Mouse (Mus musculus) neural tube, embryonic 15.5 days (tissue): ENCODE data around the gene Rnf11. TPM values are rescaled to one million over a fixed set of nuclear protein-coding genes. Genes with fewer than 3 reads are reported as not detected.

Experiments used
- ATAC-seq: fragments of 200-750 bp; cut with Nextera tagmentation; 2 replicates; pipeline ENCODE4 v1.8.0; 2017; ENCODE audit warnings: mild to moderate bottlenecking, moderate TSS enrichment, moderate library complexity; ENCODE audit not compliant: low FRiP score
- H3K27ac ChIP-seq: fragments of 300-500 bp; sonication (generic); replicated peaks from 2 replicates; pipeline ENCODE4 v1.5.1; 2015; ENCODE audit warnings: mild to moderate bottlenecking, inconsistent platforms
- H3K27me3 ChIP-seq: fragments of 300-500 bp; sonication (generic); replicated peaks from 2 replicates; pipeline ENCODE4 v1.6.1; 2015; ENCODE audit warnings: inconsistent platforms
- H3K36me3 ChIP-seq: fragments of 300-500 bp; sonication (generic); 2 replicates; pipeline ENCODE4 v1.6.1; 2015; ENCODE audit warnings: inconsistent platforms
- H3K4me1 ChIP-seq: fragments of 300-500 bp; sonication (generic); 2 replicates; pipeline ENCODE4 v1.6.1; 2015; ENCODE audit warnings: inconsistent platforms
- H3K4me2 ChIP-seq: fragments of 300-500 bp; sonication (generic); 2 replicates; pipeline ENCODE4 v1.6.1; 2015; ENCODE audit warnings: inconsistent platforms, mild to moderate bottlenecking, moderate library complexity
- H3K4me3 ChIP-seq: fragments of 300-500 bp; sonication (generic); replicated peaks from 2 replicates; pipeline ENCODE4 v1.5.1; 2015; ENCODE audit warnings: mild to moderate bottlenecking, inconsistent platforms
- H3K9ac ChIP-seq: fragments of 300-500 bp; sonication (generic); replicated peaks from 2 replicates; pipeline ENCODE4 v1.6.1; 2015; ENCODE audit warnings: mild to moderate bottlenecking, inconsistent platforms
- H3K9me3 ChIP-seq: fragments of 300-500 bp; sonication (generic); replicated peaks from 2 replicates; pipeline ENCODE4 v1.6.1; 2016; ENCODE audit warnings: inconsistent platforms
- WGBS: fragments of 180-500 bp; shearing (Covaris S2); methylation state at CpG from one replicate; pipeline ENCODE4 v1.1.7; 2015; ENCODE audit warnings: mixed read lengths; 5-methylcytosine and 5-hydroxymethylcytosine counted together
- polyA plus RNA-seq: library from polyadenylated mRNA; unstranded; fragments of >200 nt; fragmentation: Nextera tagmentation; extraction: Ambion mirVana; gene quantifications from 2 replicates; pipeline ENCODE4 v1.2.1, GENCODE M21; 2015

Gene Rnf11
- polyA plus RNA-seq, 1 experiment from 2014 or later, result 67.8 TPM

DNA sequence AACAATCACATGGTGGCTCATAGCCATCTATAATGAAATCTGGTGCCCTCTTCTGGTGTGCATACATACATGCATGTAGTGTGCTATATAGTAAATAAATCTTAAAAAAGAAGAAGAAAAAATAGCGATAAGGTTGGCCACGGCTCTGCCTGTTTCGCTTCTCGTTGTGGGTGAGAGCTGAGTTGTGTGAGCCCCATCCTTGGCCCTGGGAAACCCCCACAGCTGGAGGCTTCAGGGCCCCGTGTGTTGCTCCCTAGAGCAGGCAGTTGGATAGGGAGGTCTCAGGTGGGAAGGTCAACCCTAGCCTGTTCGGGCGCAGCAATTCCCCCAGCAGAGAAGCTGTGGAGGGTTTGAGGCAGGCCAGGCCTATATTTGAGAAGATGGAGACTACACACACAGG lies 54.3 kb downstream of the Rnf11 start:
- WGBS, result 91% methylated on average over 7 of the region's 7 CpGs
- H3K27ac ChIP-seq, result no peak overlapping the region
- no peaks in the 10 kb centered on the region for H3K27me3 ChIP-seq
- no peak for ATAC-seq
- no peak overlapping the region for H3K4me3 ChIP-seq
- no peak overlapping the region for H3K9ac ChIP-seq
- H3K4me1 ChIP-seq, result peaks cover 5% of the 10 kb centered on the region; the same call in 1 of the 2 replicates
- H3K36me3 ChIP-seq, result no peaks in the 10 kb centered on the region
- H3K9me3 ChIP-seq, result no peaks in the 10 kb centered on the region
- no peak overlapping the region for H3K4me2 ChIP-seq

- WGBS, result 75% methylated on average over 1 of the region's 1 CpGs
- ATAC-seq, result no peak
Measured at GRCm38 (mm10) chr4:109427058-109427457, 57.5 kb downstream of the Rnf11 start.

DNA sequence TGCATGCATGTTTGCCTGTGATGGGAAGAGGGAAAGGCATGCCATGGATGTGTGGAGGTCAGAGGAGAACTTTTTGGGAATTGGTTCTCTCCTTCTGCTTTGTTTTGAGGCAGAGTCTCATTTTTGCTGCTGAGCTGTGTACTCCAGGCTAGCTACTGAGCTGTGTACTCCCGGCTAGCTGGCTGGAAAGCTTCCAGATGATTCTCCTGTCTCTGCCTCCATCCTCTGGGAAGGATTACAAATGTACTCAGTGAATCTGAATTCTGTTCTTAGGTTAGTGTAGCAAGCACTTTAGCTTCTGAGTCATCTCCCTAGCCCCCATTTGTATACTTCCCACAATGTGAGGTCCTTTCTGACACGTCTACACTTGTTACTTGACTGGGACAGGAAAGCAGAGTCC lies 61.1 kb downstream of the Rnf11 start:
- Histone ChIP-seq H3K4me1 (no peaks in the 10 kb centered on the region), H3K4me3 (no peak overlapping the region), H3K9me3 (no peaks in the 10 kb centered on the region), H3K4me2 (no peak overlapping the region), H3K9ac (no peak overlapping the region), H3K36me3 (no peaks in the 10 kb centered on the region), H3K27me3 (no peaks in the 10 kb centered on the region), H3K27ac (no peak overlapping the region)
- no peak for ATAC-seq
- 84% methylated on average over 2 of the region's 2 CpGs for WGBS

More at GRCm38 (mm10) chr4:109427058-109427457, 57.5 kb downstream of the Rnf11 start:
- H3K4me3 ChIP-seq, result no peak overlapping the region
- H3K36me3 ChIP-seq, result no peaks in the 10 kb centered on the region
- no peaks in the 10 kb centered on the region for H3K27me3 ChIP-seq
- H3K4me2 ChIP-seq, result no peak overlapping the region
- H3K27ac ChIP-seq, result no peak overlapping the region
- H3K9ac ChIP-seq, result no peak overlapping the region
- H3K4me1 ChIP-seq, result no peaks in the 10 kb centered on the region
- no peaks in the 10 kb centered on the region for H3K9me3 ChIP-seq

GRCm38 (mm10) chr4:109422436-109422835 lies 62.1 kb downstream of the Rnf11 start:
- H3K4me1 ChIP-seq, result no peaks in the 10 kb centered on the region
- ATAC-seq, result no peak
- H3K36me3 ChIP-seq, result no peaks in the 10 kb centered on the region
- H3K4me3 ChIP-seq, result no peak overlapping the region
- 83% methylated on average over 6 of the region's 6 CpGs for WGBS
- H3K27ac ChIP-seq, result no peak overlapping the region
- no peak overlapping the region for H3K9ac ChIP-seq
- no peak overlapping the region for H3K4me2 ChIP-seq
- H3K9me3 ChIP-seq, result no peaks in the 10 kb centered on the region
- no peaks in the 10 kb centered on the region for H3K27me3 ChIP-seq

DNA sequence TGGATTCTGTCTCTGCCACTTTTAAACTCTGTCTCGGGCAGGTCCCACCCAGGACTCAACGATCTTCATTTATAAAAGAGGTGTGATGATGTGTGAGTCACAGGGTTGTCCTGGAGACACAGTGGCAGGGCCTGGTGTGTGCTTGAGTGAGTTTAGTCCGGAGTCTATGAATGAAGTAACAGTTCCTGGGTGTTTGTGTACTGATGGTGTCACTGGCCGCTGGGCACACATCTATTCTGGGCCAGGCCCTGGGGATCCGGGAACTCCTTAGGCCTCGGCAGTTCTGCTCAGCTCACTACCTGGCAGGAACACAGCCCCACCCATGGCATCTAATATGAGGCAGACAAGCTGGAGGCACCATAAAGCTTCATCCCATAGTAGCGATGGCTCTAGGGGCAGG lies 62.9 kb downstream of the Rnf11 start:
- Histone ChIP-seq H3K9ac (no peak overlapping the region), H3K36me3 (no peaks in the 10 kb centered on the region), H3K4me1 (no peaks in the 10 kb centered on the region), H3K27me3 (no peaks in the 10 kb centered on the region), H3K4me2 (no peak overlapping the region), H3K4me3 (no peak overlapping the region), H3K27ac (no peak overlapping the region), H3K9me3 (no peaks in the 10 kb centered on the region)
- WGBS, result 86% methylated on average over 7 of the region's 7 CpGs
- no peak for ATAC-seq

DNA sequence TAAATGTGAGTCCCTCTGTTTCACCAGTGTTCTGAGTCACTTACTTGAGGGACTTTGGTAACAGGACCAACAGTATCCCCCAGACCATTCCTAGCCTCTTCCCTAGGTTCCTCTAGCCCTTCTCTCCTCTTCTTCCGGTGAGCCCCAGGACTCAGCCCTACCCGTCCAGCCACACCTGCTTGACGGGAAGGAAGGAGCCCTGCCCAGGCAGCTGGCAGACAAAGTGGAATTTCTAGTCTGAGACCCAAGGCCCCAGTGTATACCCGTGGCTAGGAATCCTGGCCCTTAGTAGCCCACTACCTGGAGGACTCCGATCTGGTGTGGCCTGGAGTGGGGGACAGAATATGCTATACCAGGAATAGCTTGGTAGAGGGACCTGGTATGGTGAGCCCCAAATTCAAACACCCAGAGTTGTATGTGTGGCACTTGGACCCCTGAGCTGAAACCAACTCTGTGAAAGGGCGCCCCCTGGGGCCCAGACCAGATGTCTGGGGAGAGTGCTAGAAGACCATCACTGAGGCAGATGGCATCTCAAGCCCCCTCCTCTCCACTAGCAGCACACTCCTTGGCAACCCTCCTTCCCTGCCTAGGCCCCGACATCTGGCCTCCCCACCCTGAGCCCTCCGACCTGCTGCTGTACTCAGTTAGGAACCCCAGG lies 64.3 kb downstream of the Rnf11 start:
- no peak for ATAC-seq
- H3K4me1 ChIP-seq, result no peaks in the 10 kb centered on the region
- H3K36me3 ChIP-seq, result no peaks in the 10 kb centered on the region
- H3K9me3 ChIP-seq, result no peaks in the 10 kb centered on the region
- WGBS, result 81% methylated on average over 8 of the region's 8 CpGs
- no peak overlapping the region for H3K27ac ChIP-seq
- H3K4me3 ChIP-seq, result no peak overlapping the region
- H3K27me3 ChIP-seq, result no peaks in the 10 kb centered on the region
- H3K9ac ChIP-seq, result no peak overlapping the region
- H3K4me2 ChIP-seq, result no peak overlapping the region

DNA sequence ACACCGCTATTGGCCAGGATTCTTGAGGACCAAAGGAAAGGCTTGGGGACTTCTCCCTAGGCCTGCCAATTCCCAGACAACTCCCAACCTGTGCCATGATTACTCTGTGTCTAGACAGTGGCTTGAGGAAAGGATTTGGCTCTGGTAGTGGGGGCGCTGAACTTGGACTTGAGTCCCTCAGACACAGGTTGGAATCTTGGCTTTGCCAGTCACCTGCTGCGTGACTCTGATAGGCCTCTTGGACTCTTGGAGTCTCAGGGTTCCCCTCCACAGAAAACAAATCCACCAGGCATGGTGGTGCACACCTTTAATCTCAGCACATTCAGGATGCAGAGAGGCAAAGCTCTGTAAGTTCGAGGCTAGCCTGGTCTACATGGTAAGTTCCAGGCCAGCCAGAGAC lies 65.0 kb downstream of the Rnf11 start:
- no peak overlapping the region for H3K9ac ChIP-seq
- H3K4me3 ChIP-seq, result no peak overlapping the region
- ATAC-seq, result no peak
- no peaks in the 10 kb centered on the region for H3K36me3 ChIP-seq
- no peaks in the 10 kb centered on the region for H3K4me1 ChIP-seq
- H3K27me3 ChIP-seq, result no peaks in the 10 kb centered on the region
- no peak overlapping the region for H3K27ac ChIP-seq
- no peaks in the 10 kb centered on the region for H3K9me3 ChIP-seq
- no peak overlapping the region for H3K4me2 ChIP-seq
- WGBS, result 91% methylated on average over 4 of the region's 4 CpGs

DNA sequence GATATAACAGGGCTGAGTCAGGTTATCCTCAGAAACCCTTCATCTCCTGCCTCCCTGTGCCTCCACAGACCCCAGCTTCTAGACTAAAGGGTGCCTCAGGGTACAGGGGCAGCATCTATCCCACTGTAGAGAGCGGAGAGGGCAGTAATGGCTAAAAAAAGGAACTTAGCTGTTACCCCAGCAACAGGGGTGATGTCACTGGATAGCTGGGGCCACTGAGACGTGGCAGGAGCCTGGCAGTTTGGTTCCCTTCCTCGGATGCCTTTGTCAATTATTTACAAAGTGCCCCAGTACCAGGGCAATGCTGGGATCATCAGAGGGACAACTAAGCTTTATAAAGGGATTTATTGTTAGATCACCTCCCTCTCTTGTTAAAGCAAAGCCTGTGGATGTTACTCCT lies 65.5 kb downstream of the Rnf11 start:
- H3K27me3 ChIP-seq, result no peaks in the 10 kb centered on the region
- 16% methylated on average over 3 of the region's 3 CpGs for WGBS
- H3K4me1 ChIP-seq, result no peaks in the 10 kb centered on the region
- H3K4me2 ChIP-seq, result no peak overlapping the region
- H3K27ac ChIP-seq, result no peak overlapping the region
- no peaks in the 10 kb centered on the region for H3K36me3 ChIP-seq
- no peak overlapping the region for H3K9ac ChIP-seq
- H3K4me3 ChIP-seq, result no peak overlapping the region
- ATAC-seq, result no peak
- no peaks in the 10 kb centered on the region for H3K9me3 ChIP-seq

GRCm38 (mm10) chr4:109417998-109418397 lies 66.5 kb downstream of the Rnf11 start:
- H3K36me3 ChIP-seq, result no peaks in the 10 kb centered on the region

DNA sequence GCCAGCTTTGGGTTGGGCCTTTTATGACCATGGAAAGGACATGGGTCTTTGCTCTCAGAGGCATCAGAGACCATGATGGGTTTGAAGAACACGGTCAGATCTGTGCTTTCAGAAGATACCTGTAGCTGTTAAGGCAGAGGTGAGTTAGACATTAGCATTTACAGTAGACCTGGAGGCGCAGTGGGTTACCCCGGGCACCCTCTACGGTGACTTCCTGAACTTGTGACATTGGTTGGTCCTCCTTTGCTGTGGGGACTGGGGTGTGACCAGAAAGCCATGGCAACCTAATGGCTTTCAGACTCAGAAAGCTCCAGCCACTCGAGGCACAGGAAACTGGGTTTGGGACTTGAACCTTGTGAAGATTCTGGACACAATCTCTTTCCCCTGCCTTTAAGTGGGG lies 72.3 kb downstream of the Rnf11 start:
- no peaks in the 10 kb centered on the region for H3K36me3 ChIP-seq
- 88% methylated on average over 5 of the region's 5 CpGs for WGBS
- H3K27me3 ChIP-seq, result no peaks in the 10 kb centered on the region
- no peak overlapping the region for H3K9ac ChIP-seq
- H3K4me3 ChIP-seq, result no peak overlapping the region
- H3K4me1 ChIP-seq, result peaks cover 6% of the 10 kb centered on the region
- H3K9me3 ChIP-seq, result no peaks in the 10 kb centered on the region
- H3K27ac ChIP-seq, result no peak overlapping the region
- no peak overlapping the region for H3K4me2 ChIP-seq
- no peak for ATAC-seq

More at GRCm38 (mm10) chr4:109417998-109418397, 66.5 kb downstream of the Rnf11 start:
- Histone ChIP-seq H3K9ac (no peak overlapping the region), H3K4me2 (no peak overlapping the region), H3K27ac (no peak overlapping the region), H3K4me1 (no peaks in the 10 kb centered on the region), H3K9me3 (no peaks in the 10 kb centered on the region), H3K27me3 (no peaks in the 10 kb centered on the region), H3K4me3 (no peak overlapping the region)
- no peak for ATAC-seq
- WGBS, result 87% methylated on average over 1 of the region's 1 CpGs

- 90% methylated on average over 6 of the region's 6 CpGs for WGBS
- H3K27ac ChIP-seq, result no peak overlapping the region
- no peaks in the 10 kb centered on the region for H3K27me3 ChIP-seq
- H3K9ac ChIP-seq, result no peak overlapping the region
- H3K9me3 ChIP-seq, result no peaks in the 10 kb centered on the region
- H3K36me3 ChIP-seq, result no peaks in the 10 kb centered on the region
- ATAC-seq, result no peak
- peaks cover 12% of the 10 kb centered on the region for H3K4me1 ChIP-seq
- H3K4me3 ChIP-seq, result no peak overlapping the region
- no peak overlapping the region for H3K4me2 ChIP-seq
Measured at GRCm38 (mm10) chr4:109411377-109411967, 73.1 kb downstream of the Rnf11 start.

- Histone ChIP-seq H3K4me1 (peaks cover 18% of the 10 kb centered on the region), H3K4me3 (no peak overlapping the region), H3K9ac (no peak overlapping the region), H3K36me3 (no peaks in the 10 kb centered on the region), H3K9me3 (no peaks in the 10 kb centered on the region), H3K4me2 (no peak overlapping the region), H3K27ac (no peak overlapping the region), H3K27me3 (no peaks in the 10 kb centered on the region)
- 76% methylated on average over 9 of the region's 9 CpGs for WGBS
- ATAC-seq, result no peak
Measured at GRCm38 (mm10) chr4:109410681-109411376, 73.7 kb downstream of the Rnf11 start.
